Mouse (Mus musculus): ENCODE results near the gene Clcn1. TPM values are rescaled to one million over a fixed set of nuclear protein-coding genes. Genes with fewer than 3 reads are reported as not detected.

Gene Clcn1
- total and polyA plus RNA-seq, 3 experiments = 0.04 to 0.22 TPM; not detected in 1

DNA sequence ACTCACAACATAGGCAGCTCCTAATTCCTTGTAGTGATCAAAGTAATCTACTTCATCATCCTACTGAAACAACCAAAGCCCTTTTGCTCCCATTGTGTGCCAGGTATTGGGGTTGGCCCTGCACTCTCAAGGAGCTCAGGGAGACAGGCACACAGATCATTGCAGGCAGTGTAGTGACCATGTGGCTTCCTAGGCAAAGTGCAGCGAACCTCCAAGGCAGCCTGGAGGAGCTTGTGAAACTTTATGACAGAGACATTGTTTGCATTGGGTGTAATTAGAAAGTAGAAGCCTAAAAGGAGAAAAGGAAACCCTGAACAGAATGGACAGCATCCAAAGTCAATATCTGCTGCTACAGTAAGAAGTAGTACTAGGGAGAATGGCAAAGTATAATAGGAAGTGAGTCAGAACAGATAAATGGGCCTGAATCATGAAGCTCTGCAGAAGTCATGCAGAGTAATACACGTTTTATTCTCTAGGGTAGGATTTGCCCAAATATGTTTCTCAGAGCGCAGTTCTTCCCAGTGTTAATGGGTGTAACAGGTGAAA lies 9.1 kb downstream of the Clcn1 start (continued):
- TF ChIP-seq POLR2A (IDR thresholded peaks at IDR 0.05; ENCODE audit: control insufficient read depth in 1 of 2, insufficient read depth in 1 of 2, low read depth in 1 of 2, low read length in 2 of 2, poor library complexity in 1 of 2) = no peak
- no peak for TF ChIP-seq ELF1 (IDR thresholded peaks at IDR 0.05; ENCODE audit: low read depth, low read length)

DNA sequence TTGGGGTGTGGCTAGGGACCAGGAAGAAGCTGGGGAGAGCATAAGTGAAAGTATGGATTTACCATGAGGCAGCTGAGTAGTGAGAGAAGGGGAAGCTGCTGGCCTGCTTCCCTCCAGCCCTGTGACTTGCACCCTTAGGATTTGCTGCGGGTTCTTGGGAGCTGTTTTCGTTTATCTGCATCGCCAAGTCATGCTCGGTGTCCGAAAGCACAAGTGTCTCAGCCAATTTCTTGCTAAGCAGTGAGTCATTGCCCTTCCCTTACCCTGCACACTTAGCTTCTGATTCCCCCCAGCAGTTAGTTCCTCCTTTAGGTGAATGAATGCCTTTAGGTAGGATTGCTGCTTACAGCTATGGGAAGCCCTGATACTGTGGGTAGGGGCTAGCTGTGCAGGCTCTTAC lies 12.9 kb downstream of the Clcn1 start:
- Histone ChIP-seq H3K9ac (ENCODE audit: control insufficient read depth, low read depth, low read length, poor library complexity, severe bottlenecking) (no peak overlapping the region), H3K36me3 (ENCODE audit: control insufficient read depth in 1 of 2, insufficient read depth in 2 of 2, low read length in 2 of 2) (peaks cover 0 to 23% of the 10 kb centered on the region in 2 experiments; a peak in 2 of 4 replicates), H3K9me3 (replicated peaks; ENCODE audit: insufficient read depth, low read length) (no peaks in the 10 kb centered on the region), H3K4me3 (ENCODE audit: control insufficient read depth in 1 of 2, insufficient read depth in 1 of 2, low read depth in 2 of 2, low read length in 2 of 2) (peak overlapping the region; percentile 10; a peak in 2 of 4 replicates), H3K4me1 (ENCODE audit: control insufficient read depth in 1 of 2, insufficient read depth in 2 of 2, low read length in 2 of 2) (peaks cover 4 to 16% of the 10 kb centered on the region in 2 experiments), H3K79me2 (ENCODE audit: control insufficient read depth, insufficient read depth, low read length, poor library complexity) (no peaks in the 10 kb centered on the region), H3K27me3 (ENCODE audit: control insufficient read depth in 1 of 2, insufficient read depth in 2 of 2, low read length in 2 of 2) (no peaks in the 10 kb centered on the region), H3K27ac (ENCODE audit: control insufficient read depth, low read depth, low read length) (peak overlapping the region; percentile 10; the same call in 1 of the 2 replicates)
- TF ChIP-seq MAX (IDR thresholded peaks at IDR 0.05; ENCODE audit: low read length) (no peak), HCFC1 (IDR thresholded peaks at IDR 0.05; ENCODE audit: low read depth, low read length) (0 out of 2 replicates have a peak, but pooled peaks have one; percentile 15), EP300 (IDR thresholded peaks at IDR 0.05; ENCODE audit: low read depth in 1 of 2, low read length in 2 of 2) (peak; percentile 47 to 61; a peak in 2 of 4 replicates), TAL1 (IDR thresholded peaks at IDR 0.05; ENCODE audit: low read length) (0 out of 2 replicates have a peak, but pooled peaks have one; percentile 27), MYC (IDR thresholded peaks at IDR 0.05; ENCODE audit: low read depth, low read length) (peak; percentile 86), TBP (IDR thresholded peaks at IDR 0.05; ENCODE audit: low read depth, low read length) (0 out of 2 replicates have a peak, but pooled peaks have one; percentile 41), CTCF (IDR thresholded peaks at IDR 0.05 in 2 of 3, conservative IDR thresholded peaks at IDR 0.05 in 1 of 3; ENCODE audit: control insufficient read depth in 1 of 3, insufficient read depth in 1 of 3, low read depth in 2 of 3, low read length in 3 of 3, poor library complexity in 1 of 3, severe bottlenecking in 1 of 3) (no peak), JUND (IDR thresholded peaks at IDR 0.05; ENCODE audit: low read depth, low read length) (peak; percentile 53; the same call in 1 of the 2 replicates), GATA1 (IDR thresholded peaks at IDR 0.05; ENCODE audit: low read depth, low read length) (peak; percentile 59; the same call in 1 of the 2 replicates), ETS1 (IDR thresholded peaks at IDR 0.05; ENCODE audit: low read depth, low read length) (peak; percentile 57), MXI1 (IDR thresholded peaks at IDR 0.05; ENCODE audit: low read depth, low read length) (no peak)
- peak; percentile 92 for DNase-seq (ENCODE audit: low read depth, low spot score)

DNA sequence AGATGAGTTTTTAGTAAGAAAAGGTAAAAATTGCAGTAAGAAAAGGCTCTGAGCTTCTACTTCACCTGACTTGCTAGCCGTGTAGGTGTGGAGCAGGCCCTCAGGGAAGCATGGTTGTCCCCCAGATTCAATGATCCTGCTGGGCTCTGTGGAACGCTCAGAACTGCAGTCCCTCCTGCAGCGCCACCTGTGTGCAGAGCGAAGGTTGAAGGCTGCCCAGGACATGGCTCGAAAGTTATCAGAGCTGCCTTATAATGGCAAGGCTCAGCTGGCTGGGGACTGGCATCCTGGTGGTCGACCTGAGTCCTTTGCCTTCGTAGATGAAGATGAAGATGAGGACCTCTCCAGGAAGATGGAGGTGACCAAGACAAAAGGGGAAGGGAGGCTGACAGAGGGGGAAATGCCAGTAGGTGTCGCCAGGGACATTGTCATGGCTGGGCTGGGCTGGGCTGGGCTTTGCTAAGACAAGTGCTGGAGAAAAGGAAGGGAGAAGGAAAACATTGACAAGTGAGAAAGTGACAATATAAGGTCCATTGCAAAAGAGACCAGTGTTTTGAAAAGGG lies 23.4 kb downstream of the Clcn1 start:
- TF ChIP-seq CTCF (IDR thresholded peaks at IDR 0.05 in 2 of 3, conservative IDR thresholded peaks at IDR 0.05 in 1 of 3; ENCODE audit: control insufficient read depth in 1 of 3, insufficient read depth in 1 of 3, low read depth in 2 of 3, low read length in 3 of 3, poor library complexity in 1 of 3, severe bottlenecking in 1 of 3) (peak in 2 of 3 experiments; percentile 14 to 25; a peak in 3 of 6 replicates), USF1 (IDR thresholded peaks at IDR 0.05; ENCODE audit: low read depth, low read length) (no peak), SMC3 (IDR thresholded peaks at IDR 0.05; ENCODE audit: low read depth, low read length) (0 out of 2 replicates have a peak, but pooled peaks have one; percentile 4)
- H3K4me3 ChIP-seq (ENCODE audit: control insufficient read depth in 1 of 2, insufficient read depth in 1 of 2, low read depth in 2 of 2, low read length in 2 of 2) = no peak overlapping the region
- H3K4me1 ChIP-seq (ENCODE audit: control insufficient read depth in 1 of 2, insufficient read depth in 2 of 2, low read length in 2 of 2) = peaks cover 3 to 11% of the 10 kb centered on the region in 2 experiments; a peak in 3 of 4 replicates
- no peak for DNase-seq (ENCODE audit: low read depth, low spot score)
- no peak overlapping the region for H3K27ac ChIP-seq (ENCODE audit: control insufficient read depth, low read depth, low read length)
- H3K36me3 ChIP-seq (ENCODE audit: control insufficient read depth in 1 of 2, insufficient read depth in 2 of 2, low read length in 2 of 2) = peaks cover 0 to 16% of the 10 kb centered on the region in 2 experiments; a peak in 2 of 4 replicates
- no peaks in the 10 kb centered on the region for H3K27me3 ChIP-seq (ENCODE audit: control insufficient read depth in 1 of 2, insufficient read depth in 2 of 2, low read length in 2 of 2)
- H3K79me2 ChIP-seq (ENCODE audit: control insufficient read depth, insufficient read depth, low read length, poor library complexity) = no peaks in the 10 kb centered on the region
- no peak overlapping the region for H3K9ac ChIP-seq (ENCODE audit: control insufficient read depth, low read depth, low read length, poor library complexity, severe bottlenecking)
- no peaks in the 10 kb centered on the region for H3K9me3 ChIP-seq (replicated peaks; ENCODE audit: insufficient read depth, low read length)

Measured in MEL (cell line).